Mouse (Mus musculus) monocyte, adult 59 days (primary cell): Measurements from ENCODE around the gene Calca. TPM values are rescaled to one million over a fixed set of nuclear protein-coding genes. Genes with fewer than 3 reads are reported as not detected.

Experiments
- total RNA-seq, 2 experiments: library from RNA; stranded (reverse); gene quantifications; one replicate each; pipeline ENCODE4 v1.2.4; 2023

Gene Calca
- total RNA-seq: not detected

GRCm38 (mm10) chr7:114636102-114636501 is at the start of gene Calca:
Gene Calca (minus strand): TSS chr7:114636357.

Other genes starting within 250 kb of the Calca start
- 10 to 100 TPM in 1 of 2 experiments, 1 to 10 TPM in 1; 9.3 to 11.2 TPM for gene Pde3b, start 221.1 kb downstream of the Calca start, total RNA-seq
- 1 to 10 TPM; 3.5 TPM for gene Cyp2r1, start 73.4 kb downstream of the Calca start, total RNA-seq
- gene Calcb, start 82.3 kb upstream of the Calca start, total RNA-seq: not detected
- not detected for gene Insc, start 107.3 kb upstream of the Calca start, total RNA-seq